Mouse (Mus musculus): ENCODE data around the gene Rps6ka4. TPM values are rescaled to one million over a fixed set of nuclear protein-coding genes. Genes with fewer than 3 reads are reported as not detected.

The Rps6ka4 gene
- polyA plus RNA-seq, 1 experiment from 2014 or later = 28.6 TPM

GRCm38 (mm10) chr19:6869355-6869754 lies 28.9 kb upstream of the Rps6ka4 start:
- H3K9ac ChIP-seq = 0 out of 2 replicates have a peak overlapping the region, but pooled peaks have one; percentile 4
- no peaks in the 10 kb centered on the region for H3K27me3 ChIP-seq (ENCODE audit: insufficient read depth, low read length)
- 0 out of 2 replicates have a peak overlapping the region, but pooled peaks have one; percentile 3 for H3K4me3 ChIP-seq (ENCODE audit: low read depth, low read length)
- H3K4me1 ChIP-seq (ENCODE audit: insufficient read depth) = no peaks in the 10 kb centered on the region
- H3K4me2 ChIP-seq = peak overlapping the region; percentile 49
- H3K36me3 ChIP-seq (ENCODE audit: insufficient read depth) = no peaks in the 10 kb centered on the region
- no peak for TF ChIP-seq CTCF (IDR thresholded peaks at IDR 0.05; ENCODE audit: low read depth)
- DNase-seq = peak; percentile 74
- H3K9me3 ChIP-seq (ENCODE audit: low read depth, low read length) = no peaks in the 10 kb centered on the region
- peak; percentile 69; the same call in 1 of the 2 replicates for ATAC-seq (ENCODE audit: insufficient read depth)
- H3K27ac ChIP-seq (ENCODE audit: low read depth) = no peak overlapping the region
- under 1% methylated on average over 5 of the region's 5 CpGs for WGBS

DNA sequence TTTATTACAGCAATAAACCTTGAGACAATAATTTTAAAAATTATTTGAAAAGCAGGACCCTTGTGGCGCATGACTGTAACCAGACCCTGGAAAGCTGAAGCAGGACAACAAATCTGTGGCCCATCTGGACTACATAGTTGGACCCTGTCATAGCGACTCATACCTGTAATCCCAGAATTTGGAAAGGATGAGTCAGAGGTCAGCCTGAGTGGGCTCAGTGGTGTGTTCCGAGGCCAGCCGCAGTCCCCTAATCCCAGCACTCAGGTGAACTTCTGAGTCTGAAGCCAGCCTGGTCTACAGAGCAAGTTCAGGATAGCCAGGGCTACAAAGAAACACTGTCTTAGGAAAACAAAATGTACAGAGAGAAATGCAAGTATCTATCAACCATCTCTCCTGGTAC lies 21.0 kb upstream of the Rps6ka4 start:
- H3K27ac ChIP-seq (ENCODE audit: low read depth) = no peak overlapping the region
- H3K9ac ChIP-seq = no peak overlapping the region
- H3K4me3 ChIP-seq (ENCODE audit: low read depth, low read length) = no peak overlapping the region
- DNase-seq (no peak), ATAC-seq (ENCODE audit: insufficient read depth) (no peak)
- no peaks in the 10 kb centered on the region for H3K9me3 ChIP-seq (ENCODE audit: low read depth, low read length)
- WGBS = 89% methylated on average over 4 of the region's 4 CpGs
- H3K4me2 ChIP-seq = no peak overlapping the region
- H3K4me1 ChIP-seq (ENCODE audit: insufficient read depth) = no peaks in the 10 kb centered on the region
- H3K27me3 ChIP-seq (ENCODE audit: insufficient read depth, low read length) = no peaks in the 10 kb centered on the region
- H3K36me3 ChIP-seq (ENCODE audit: insufficient read depth) = no peaks in the 10 kb centered on the region
- no peak for TF ChIP-seq CTCF (IDR thresholded peaks at IDR 0.05; ENCODE audit: low read depth)

DNA sequence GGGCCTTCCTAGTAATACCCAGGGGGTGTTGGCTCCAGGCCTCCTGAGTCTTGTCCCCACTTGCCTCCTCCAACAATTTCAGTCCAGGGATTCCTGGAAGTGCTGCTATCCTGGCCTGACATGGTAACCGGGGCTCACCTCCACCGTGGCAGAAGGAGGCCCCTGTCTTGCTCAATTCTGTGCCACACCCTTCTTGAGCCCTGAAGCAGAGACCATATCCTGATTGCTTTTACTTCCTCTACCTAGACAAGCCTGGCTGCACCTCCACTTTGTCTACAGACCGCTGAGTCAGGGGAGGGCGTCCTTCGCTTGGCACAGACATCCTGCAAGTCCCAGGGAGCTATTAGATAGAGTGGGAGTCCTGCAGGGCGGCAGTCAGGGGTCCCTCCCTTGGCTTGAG lies 20.3 kb upstream of the Rps6ka4 start:
- H3K36me3 ChIP-seq (ENCODE audit: insufficient read depth) = no peaks in the 10 kb centered on the region
- H3K9me3 ChIP-seq (ENCODE audit: low read depth, low read length) = no peaks in the 10 kb centered on the region
- WGBS = 78% methylated on average over 6 of the region's 6 CpGs
- no peak overlapping the region for H3K9ac ChIP-seq
- TF ChIP-seq CTCF (IDR thresholded peaks at IDR 0.05; ENCODE audit: low read depth) = no peak
- 0 out of 2 replicates have a peak, but pooled peaks cover 1% of the 10 kb centered on the region for H3K4me1 ChIP-seq (ENCODE audit: insufficient read depth)
- H3K4me3 ChIP-seq (ENCODE audit: low read depth, low read length) = no peak overlapping the region
- no peak for ATAC-seq (ENCODE audit: insufficient read depth)
- H3K27me3 ChIP-seq (ENCODE audit: insufficient read depth, low read length) = 0 out of 2 replicates have a peak, but pooled peaks cover 4% of the 10 kb centered on the region
- no peak overlapping the region for H3K4me2 ChIP-seq
- H3K27ac ChIP-seq (ENCODE audit: low read depth) = no peak overlapping the region
- no peak for DNase-seq

DNA sequence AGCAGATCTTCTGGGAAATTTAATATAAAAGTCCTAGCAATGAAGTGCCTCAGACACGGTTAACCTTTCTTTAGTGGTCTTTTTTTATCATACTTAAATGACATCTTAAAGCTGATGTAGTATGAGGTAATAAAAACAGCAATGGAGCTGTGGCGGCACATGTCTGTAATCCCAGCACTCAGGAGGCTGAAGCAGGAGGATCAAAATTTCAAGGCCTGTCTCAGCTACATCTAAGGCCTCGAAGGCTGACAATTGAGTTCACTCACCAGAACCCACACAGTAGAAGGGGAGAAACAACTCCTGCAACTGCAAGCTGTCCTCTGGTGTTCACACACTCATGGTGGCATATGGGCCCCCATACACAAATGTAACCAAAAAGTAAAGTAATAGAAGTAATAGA lies 19.5 kb upstream of the Rps6ka4 start:
- Histone ChIP-seq H3K9ac (no peak overlapping the region), H3K4me3 (ENCODE audit: low read depth, low read length) (no peak overlapping the region), H3K4me2 (no peak overlapping the region), H3K4me1 (ENCODE audit: insufficient read depth) (0 out of 2 replicates have a peak, but pooled peaks cover 7% of the 10 kb centered on the region), H3K9me3 (ENCODE audit: low read depth, low read length) (no peaks in the 10 kb centered on the region), H3K27me3 (ENCODE audit: insufficient read depth, low read length) (0 out of 2 replicates have a peak, but pooled peaks cover 8% of the 10 kb centered on the region), H3K36me3 (ENCODE audit: insufficient read depth) (no peaks in the 10 kb centered on the region), H3K27ac (ENCODE audit: low read depth) (no peak overlapping the region)
- DNase-seq (no peak), ATAC-seq (ENCODE audit: insufficient read depth) (no peak)
- TF ChIP-seq CTCF (IDR thresholded peaks at IDR 0.05; ENCODE audit: low read depth) = no peak
- WGBS = 81% methylated on average over 3 of the region's 3 CpGs

DNA sequence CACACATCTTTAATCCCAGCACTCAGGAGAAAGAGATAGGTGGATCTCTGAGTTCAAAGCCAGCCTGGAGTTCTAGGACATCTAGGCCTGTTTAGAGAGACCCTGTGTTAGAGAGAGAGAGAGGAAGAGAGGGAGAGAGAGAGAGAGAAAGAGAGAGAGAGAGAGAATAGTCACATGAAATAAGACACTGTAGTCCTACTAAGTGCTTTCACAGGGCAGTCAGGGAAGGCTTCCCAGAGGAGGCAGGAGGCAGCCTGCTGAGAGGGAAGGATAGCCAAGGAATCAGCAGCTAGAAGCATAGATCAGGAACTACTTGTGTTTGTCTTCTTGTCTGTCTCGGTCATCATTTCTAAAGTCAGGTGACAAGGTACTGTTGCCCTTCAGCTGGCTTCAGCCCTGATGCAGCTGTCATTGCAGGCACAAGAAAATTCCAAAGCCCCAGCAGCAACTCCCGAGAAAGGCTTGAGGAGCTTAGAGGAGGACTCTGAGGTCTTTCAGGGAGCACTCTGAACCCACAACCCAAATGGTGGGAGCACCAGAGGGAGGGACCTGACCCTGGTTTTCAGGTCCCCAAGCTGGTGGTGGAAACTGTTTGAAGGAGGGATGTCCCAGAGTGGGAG lies 18.7 kb upstream of the Rps6ka4 start:
- 0 out of 2 replicates have a peak, but pooled peaks cover 7% of the 10 kb centered on the region for H3K4me1 ChIP-seq (ENCODE audit: insufficient read depth)
- no peak for TF ChIP-seq CTCF (IDR thresholded peaks at IDR 0.05; ENCODE audit: low read depth)
- H3K4me3 ChIP-seq (ENCODE audit: low read depth, low read length) = no peak overlapping the region
- ATAC-seq (ENCODE audit: insufficient read depth) (no peak), DNase-seq (no peak)
- no peak overlapping the region for H3K9ac ChIP-seq
- H3K9me3 ChIP-seq (ENCODE audit: low read depth, low read length) = no peaks in the 10 kb centered on the region
- H3K4me2 ChIP-seq = no peak overlapping the region
- H3K27ac ChIP-seq (ENCODE audit: low read depth) = no peak overlapping the region
- H3K27me3 ChIP-seq (ENCODE audit: insufficient read depth, low read length) = peaks cover 12% of the 10 kb centered on the region; the same call in 1 of the 2 replicates
- WGBS = 65% methylated on average over 2 of the region's 2 CpGs
- no peaks in the 10 kb centered on the region for H3K36me3 ChIP-seq (ENCODE audit: insufficient read depth)

DNA sequence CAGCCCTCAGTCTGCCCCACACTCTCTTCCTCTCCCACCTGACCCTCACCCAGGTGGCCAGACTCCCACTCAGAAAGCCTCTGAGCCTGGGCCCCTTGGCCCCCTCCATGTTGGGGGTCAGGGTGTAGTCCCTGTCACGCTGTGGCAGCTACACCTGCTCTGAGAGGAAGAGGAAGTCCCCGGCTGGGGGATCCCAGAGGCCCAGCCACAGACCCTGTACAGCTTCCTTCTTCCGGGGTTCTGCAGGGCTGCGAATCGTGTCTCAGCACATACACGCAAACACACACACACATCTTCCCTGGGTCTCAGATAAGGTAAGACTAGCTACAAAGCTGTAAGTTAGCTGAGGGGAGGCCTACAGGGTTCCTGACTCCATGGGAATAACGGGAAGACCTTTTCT lies 17.6 kb upstream of the Rps6ka4 start, which contains the start of gene Ccdc88b:
Gene Ccdc88b (minus strand): TSS at position 181 of the 400 bp plus-strand sequence.
- TF ChIP-seq CTCF (IDR thresholded peaks at IDR 0.05; ENCODE audit: low read depth) = no peak
- Histone ChIP-seq H3K9me3 (ENCODE audit: low read depth, low read length) (no peaks in the 10 kb centered on the region), H3K4me3 (ENCODE audit: low read depth, low read length) (no peak within 1 kb of the TSS), H3K4me1 (ENCODE audit: insufficient read depth) (0 out of 2 replicates have a peak, but pooled peaks cover 7% of the 10 kb centered on the region), H3K9ac (no peak within 1 kb of the TSS), H3K27me3 (ENCODE audit: insufficient read depth, low read length) (peaks cover 12% of the 10 kb centered on the region; the same call in 1 of the 2 replicates), H3K4me2 (no peak within 1 kb of the TSS), H3K36me3 (ENCODE audit: insufficient read depth) (no peaks in the 10 kb centered on the region), H3K27ac (ENCODE audit: low read depth) (no peak within 1 kb of the TSS)
- WGBS = 57% methylated on average over 7 of the region's 7 CpGs
- DNase-seq (no peak), ATAC-seq (ENCODE audit: insufficient read depth) (no peak)

- 63% methylated on average over 9 of the region's 9 CpGs for WGBS
- no peak for ATAC-seq (ENCODE audit: insufficient read depth)
Measured at GRCm38 (mm10) chr19:6857391-6858005, 17.1 kb upstream of the Rps6ka4 start.

More at GRCm38 (mm10) chr19:6857391-6858005, 17.1 kb upstream of the Rps6ka4 start:
- Histone ChIP-seq H3K4me1 (ENCODE audit: insufficient read depth) (0 out of 2 replicates have a peak, but pooled peaks cover 7% of the 10 kb centered on the region), H3K36me3 (ENCODE audit: insufficient read depth) (no peaks in the 10 kb centered on the region), H3K9ac (no peak overlapping the region), H3K27me3 (ENCODE audit: insufficient read depth, low read length) (peaks cover 12% of the 10 kb centered on the region; the same call in 1 of the 2 replicates), H3K27ac (ENCODE audit: low read depth) (no peak overlapping the region), H3K9me3 (ENCODE audit: low read depth, low read length) (no peaks in the 10 kb centered on the region), H3K4me2 (no peak overlapping the region), H3K4me3 (ENCODE audit: low read depth, low read length) (no peak overlapping the region)
- no peak for DNase-seq
- no peak for TF ChIP-seq CTCF (IDR thresholded peaks at IDR 0.05; ENCODE audit: low read depth)
